Mouse (Mus musculus) mouse embryonic stem cell (cell line): ENCODE data around the gene Dmxl2.

ENCODE experiments used
- in situ Hi-C, 2 experiments: fragments of 300-500 bp; cut with MboI; formaldehyde crosslinking; loops; 1 replicate in 1 of 2; 3 replicates in 1 of 2; pipeline ENCODE4 v1.14.3; 2019 to 2020; ENCODE audit warnings: low sequenced_read_pairs in 2 of 2, low pct_unique_long_range_greater_than_20kb in 1 of 2, mixed read lengths in 1 of 2; ENCODE audit not compliant: unreplicated experiment in 1 of 2

Gene Dmxl2

GRCm38 (mm10) chr9:54502873-54503272 is 1.4 kb upstream of the Dmxl2 start:
- in situ Hi-C loops: no loop called here

DNA sequence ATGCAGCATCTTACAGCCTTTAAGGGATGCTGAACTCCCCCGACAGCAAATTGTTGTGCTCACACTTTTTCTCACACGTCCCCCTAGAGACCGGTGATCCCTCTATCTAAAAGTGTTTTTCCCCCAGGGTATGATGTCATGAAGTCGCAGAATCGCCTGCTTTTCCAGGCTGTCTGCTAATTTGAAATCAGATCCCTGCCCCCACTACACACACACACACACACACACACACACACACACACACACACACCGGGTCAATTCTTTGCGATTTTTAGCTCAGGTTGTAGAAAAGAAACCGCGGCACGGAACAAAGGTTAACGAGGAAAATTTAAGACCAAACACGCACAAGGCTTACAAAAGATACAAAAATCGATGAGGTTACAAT is 677 bp upstream of the Dmxl2 start:
- in situ Hi-C loops: no loop called here

DNA sequence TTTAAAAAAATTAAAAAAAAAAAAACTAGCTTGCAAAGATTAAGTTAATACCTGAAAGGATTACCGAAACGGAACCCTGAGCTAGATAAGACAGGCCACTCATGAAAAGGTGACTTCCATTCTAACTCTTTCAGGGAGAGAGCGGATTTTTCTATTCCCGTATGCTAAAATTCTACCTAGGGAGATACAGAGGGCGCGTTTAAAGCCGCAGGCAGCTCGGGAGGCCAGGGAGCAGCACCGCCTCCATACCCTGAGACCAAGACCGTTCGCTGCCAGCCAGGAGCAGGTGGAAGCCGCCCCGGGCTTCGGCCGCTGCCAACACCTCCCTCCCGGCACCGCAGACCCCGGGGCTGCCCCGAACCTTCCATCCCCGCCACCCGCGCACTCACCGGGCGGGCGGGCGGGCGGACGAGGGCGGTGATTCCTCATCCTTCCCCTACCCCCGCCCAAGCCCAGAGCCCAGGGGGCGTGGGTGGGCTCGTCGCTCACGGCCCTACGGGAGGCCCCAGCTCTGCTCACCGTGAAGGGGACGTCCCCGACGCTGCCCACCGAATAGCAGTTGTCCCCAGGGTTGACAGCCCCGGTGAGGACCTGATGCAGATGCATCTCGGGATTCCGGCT is 484 bp downstream of the Dmxl2 start:
- in situ Hi-C loops: no loop called here

DNA sequence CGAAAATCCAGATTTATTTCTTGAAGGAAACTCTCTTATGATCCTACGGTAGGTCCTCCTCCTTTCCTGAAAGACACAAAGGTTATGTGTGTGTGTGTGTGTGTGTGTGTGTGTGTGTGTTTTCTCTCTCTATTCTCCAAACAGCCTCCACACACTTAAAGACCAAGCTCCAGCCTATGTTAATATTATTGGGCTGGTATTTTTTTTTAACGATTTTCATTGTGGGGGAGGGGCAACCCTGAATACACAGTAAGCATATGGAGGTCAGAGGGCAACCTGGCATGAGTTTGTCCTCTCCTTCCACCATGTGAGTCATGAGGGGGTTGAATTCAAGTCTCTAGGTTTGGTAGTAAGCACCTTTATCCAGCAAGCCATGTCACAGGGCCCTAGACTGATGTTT is 1.6 kb downstream of the Dmxl2 start:
- in situ Hi-C loops: no loop called here

GRCm38 (mm10) chr9:54499291-54499690 is 2.1 kb downstream of the Dmxl2 start:
- in situ Hi-C loops: no loop called here

GRCm38 (mm10) chr9:54490431-54490830 is 11.0 kb downstream of the Dmxl2 start:
- in situ Hi-C loops: no loop called here

GRCm38 (mm10) chr9:54489599-54489998 is 11.8 kb downstream of the Dmxl2 start:
- in situ Hi-C loops: no loop called here

GRCm38 (mm10) chr9:54484927-54485326 is 16.5 kb downstream of the Dmxl2 start:
- in situ Hi-C loops: no loop called here

GRCm38 (mm10) chr9:54483215-54483614 is 18.2 kb downstream of the Dmxl2 start:
- in situ Hi-C loops: no loop called here

- in situ Hi-C loops: no loop called here
Observed at GRCm38 (mm10) chr9:54482763-54483162, 18.7 kb downstream of the Dmxl2 start.

DNA sequence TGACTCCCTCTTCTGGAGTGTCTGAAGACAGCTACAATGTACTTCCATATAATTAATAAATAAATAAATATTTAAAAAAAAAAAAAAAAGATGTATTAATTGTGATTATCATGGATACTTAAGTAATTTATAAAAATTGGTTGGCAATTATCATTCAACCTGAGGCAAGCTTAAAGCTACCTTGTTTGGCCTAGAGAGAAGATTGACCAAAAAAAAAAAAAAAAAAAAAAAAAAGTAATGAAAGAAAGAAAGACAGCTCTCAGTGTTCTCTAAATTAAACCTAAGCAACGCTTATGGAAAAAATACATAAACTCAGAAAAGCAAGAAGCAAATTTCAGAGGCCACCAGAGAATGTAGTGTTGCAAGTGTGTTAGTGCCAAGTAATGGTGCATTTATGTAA is 22.4 kb downstream of the Dmxl2 start:
- in situ Hi-C loops: no loop called here

DNA sequence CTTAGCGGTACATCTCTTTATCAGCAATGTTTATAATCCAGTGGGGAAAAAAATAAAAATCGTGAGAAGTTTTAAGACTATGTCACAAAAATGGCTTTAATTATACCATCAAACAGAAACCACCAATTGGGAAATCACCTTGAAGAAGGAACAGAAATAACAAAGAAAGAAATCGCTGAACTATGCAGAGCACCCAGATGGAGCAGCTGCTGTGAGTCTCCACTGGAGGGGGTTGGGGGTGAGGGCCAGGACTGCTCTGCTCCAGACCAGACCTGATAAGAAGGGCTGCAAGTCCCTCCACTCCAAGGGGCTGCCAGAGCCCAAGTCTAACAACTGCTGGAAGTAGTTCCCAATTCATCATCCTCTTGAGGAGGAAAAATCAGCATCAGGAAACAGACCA is 23.3 kb downstream of the Dmxl2 start:
- in situ Hi-C loops: no loop called here

DNA sequence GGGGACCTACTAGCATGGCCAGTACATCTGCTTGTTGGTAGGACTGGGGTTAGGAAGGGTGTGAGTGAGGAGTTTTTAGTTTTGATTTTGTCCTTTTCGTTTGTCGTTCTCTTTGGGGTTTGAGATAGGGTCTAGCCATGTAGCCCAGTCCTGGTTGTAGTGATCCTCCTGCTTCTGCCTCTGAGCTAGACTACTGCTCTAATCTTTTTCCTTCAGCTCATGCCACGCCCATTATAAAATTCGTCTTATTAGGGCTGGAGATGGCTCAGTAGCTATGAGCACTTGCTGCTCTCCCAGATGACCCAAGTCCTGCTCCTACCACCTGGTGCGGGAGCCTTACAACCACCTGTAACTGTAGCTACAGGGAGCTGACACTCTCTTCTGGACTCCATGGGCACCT is 26.9 kb downstream of the Dmxl2 start:
- in situ Hi-C loops: no loop called here

DNA sequence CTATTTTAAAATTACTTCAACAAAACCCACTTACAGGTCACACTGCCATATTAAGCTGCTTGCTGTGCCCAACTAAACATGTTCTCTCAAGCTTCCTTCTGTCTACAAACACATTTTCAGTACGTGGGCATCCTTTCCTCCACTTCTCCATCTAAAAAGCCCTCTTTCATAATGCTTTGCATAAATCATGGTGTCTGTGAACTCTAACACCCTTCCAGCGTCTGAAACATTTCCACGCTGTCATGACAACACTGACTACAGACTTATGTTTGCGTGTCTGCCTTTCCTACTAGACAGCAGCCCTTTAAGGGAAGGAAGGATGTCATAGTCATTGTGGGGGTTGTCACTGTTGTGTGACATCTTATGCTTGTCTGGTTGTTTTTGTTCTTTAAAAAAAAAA is 27.4 kb downstream of the Dmxl2 start:
- in situ Hi-C loops: no loop called here

- in situ Hi-C loops: no loop called here
Observed at GRCm38 (mm10) chr9:54472784-54473183, 28.6 kb downstream of the Dmxl2 start.

GRCm38 (mm10) chr9:54469339-54469738 is 32.1 kb downstream of the Dmxl2 start:
- in situ Hi-C loops: no loop called here

DNA sequence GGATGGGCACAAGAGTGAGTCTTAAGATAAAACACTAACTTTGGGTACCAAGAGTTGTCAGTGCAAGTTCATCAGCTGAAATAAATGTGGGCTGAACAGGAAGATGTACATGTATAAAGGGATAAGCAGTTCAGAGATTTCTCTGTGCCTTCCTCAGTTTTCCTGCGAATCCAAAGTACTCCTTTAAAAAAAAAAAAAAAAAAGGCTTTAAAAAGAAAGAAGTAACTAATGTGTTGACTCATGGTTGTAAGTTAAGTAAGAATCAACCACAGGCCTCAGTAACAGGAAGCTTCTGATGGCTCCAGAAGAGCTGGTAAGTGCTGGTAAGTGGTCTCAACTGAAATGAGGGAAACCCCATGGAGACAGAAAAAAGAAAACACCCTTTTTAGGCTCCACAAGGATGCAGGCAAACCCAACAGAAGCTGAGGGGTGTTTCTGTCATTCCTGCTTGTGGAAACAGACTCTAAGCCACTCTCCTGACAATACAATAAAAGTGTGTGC is 33.9 kb downstream of the Dmxl2 start:
- in situ Hi-C loops: no loop called here

- in situ Hi-C loops: no loop called here
Observed at GRCm38 (mm10) chr9:54463483-54464054, 37.9 kb downstream of the Dmxl2 start.

GRCm38 (mm10) chr9:54439015-54439414 is 62.4 kb downstream of the Dmxl2 start:
- in situ Hi-C loops: no loop called here

GRCm38 (mm10) chr9:54438246-54438645 is 63.2 kb downstream of the Dmxl2 start:
- in situ Hi-C loops: no loop called here
